Mouse (Mus musculus): Measurements from ENCODE around the gene Dnajb14.

GRCm38 (mm10) chr3:137952225-137952913 lies 84.9 kb downstream of the Dnajb14 start:
- TF ChIP-seq CTCF (IDR thresholded peaks at IDR 0.05; ENCODE audit: extremely low read depth, insufficient read depth, low read length) (no peak), POLR2A (IDR thresholded peaks at IDR 0.05; ENCODE audit: extremely low read depth, insufficient read depth, low read length) (no peak)

All from cortical plate, adult 2 months (tissue).